Mouse (Mus musculus) neural tube, embryonic 15.5 days (tissue): ENCODE measurements around the gene Iqcf1. TPM values are rescaled to one million over a fixed set of nuclear protein-coding genes. Genes with fewer than 3 reads are reported as not detected.

ENCODE experiments used
- ATAC-seq: fragments of 200-750 bp; cut with Nextera tagmentation; 2 replicates; pipeline ENCODE4 v1.8.0; 2017; ENCODE audit warnings: mild to moderate bottlenecking, moderate TSS enrichment, moderate library complexity; ENCODE audit not compliant: low FRiP score
- H3K27ac ChIP-seq: fragments of 300-500 bp; sonication (generic); replicated peaks from 2 replicates; pipeline ENCODE4 v1.5.1; 2015; ENCODE audit warnings: mild to moderate bottlenecking, inconsistent platforms
- H3K27me3 ChIP-seq: fragments of 300-500 bp; sonication (generic); replicated peaks from 2 replicates; pipeline ENCODE4 v1.6.1; 2015; ENCODE audit warnings: inconsistent platforms
- H3K36me3 ChIP-seq: fragments of 300-500 bp; sonication (generic); 2 replicates; pipeline ENCODE4 v1.6.1; 2015; ENCODE audit warnings: inconsistent platforms
- H3K4me1 ChIP-seq: fragments of 300-500 bp; sonication (generic); 2 replicates; pipeline ENCODE4 v1.6.1; 2015; ENCODE audit warnings: inconsistent platforms
- H3K4me2 ChIP-seq: fragments of 300-500 bp; sonication (generic); 2 replicates; pipeline ENCODE4 v1.6.1; 2015; ENCODE audit warnings: inconsistent platforms, mild to moderate bottlenecking, moderate library complexity
- H3K4me3 ChIP-seq: fragments of 300-500 bp; sonication (generic); replicated peaks from 2 replicates; pipeline ENCODE4 v1.5.1; 2015; ENCODE audit warnings: mild to moderate bottlenecking, inconsistent platforms
- H3K9ac ChIP-seq: fragments of 300-500 bp; sonication (generic); replicated peaks from 2 replicates; pipeline ENCODE4 v1.6.1; 2015; ENCODE audit warnings: mild to moderate bottlenecking, inconsistent platforms
- H3K9me3 ChIP-seq: fragments of 300-500 bp; sonication (generic); replicated peaks from 2 replicates; pipeline ENCODE4 v1.6.1; 2016; ENCODE audit warnings: inconsistent platforms
- WGBS: fragments of 180-500 bp; shearing (Covaris S2); methylation state at CpG from one replicate; pipeline ENCODE4 v1.1.7; 2015; ENCODE audit warnings: mixed read lengths; 5-methylcytosine and 5-hydroxymethylcytosine counted together
- polyA plus RNA-seq: library from polyadenylated mRNA; unstranded; fragments of >200 nt; fragmentation: Nextera tagmentation; extraction: Ambion mirVana; gene quantifications from 2 replicates; pipeline ENCODE4 v1.2.1, GENCODE M21; 2015

Iqcf1 gene
- polyA plus RNA-seq, 1 experiment from 2014 or later, result not detected

DNA sequence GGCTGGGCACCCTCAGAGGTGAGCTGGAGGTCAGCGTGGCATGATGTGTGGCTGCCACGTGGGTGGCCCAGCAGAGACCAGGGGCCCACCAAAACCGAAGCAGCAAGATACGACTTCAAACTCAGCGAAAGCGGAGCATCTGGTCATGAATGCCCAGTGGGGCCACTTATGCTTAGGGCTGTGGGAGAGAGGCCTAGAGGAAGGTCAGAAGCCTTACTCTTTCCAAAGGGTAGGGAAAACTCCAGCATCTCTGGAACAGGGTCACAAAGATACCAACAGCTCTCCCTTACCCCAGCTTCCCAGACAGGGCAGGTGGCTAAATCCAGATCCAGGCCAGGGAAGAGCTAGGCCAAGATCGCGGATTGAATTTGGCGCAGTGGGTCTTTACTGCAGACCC, 42.6 kb upstream of the Iqcf1 start:
- 31% methylated on average over 9 of the region's 9 CpGs for WGBS
- peak overlapping the region; percentile 87 for H3K4me2 ChIP-seq
- peak overlapping the region; percentile 90; the same call in 1 of the 2 replicates for H3K27ac ChIP-seq
- H3K9me3 ChIP-seq, result no peaks in the 10 kb centered on the region
- peak overlapping the region; percentile 64 for H3K4me3 ChIP-seq
- H3K9ac ChIP-seq, result peak overlapping the region; percentile 73; the same call in 1 of the 2 replicates
- peaks cover 19% of the 10 kb centered on the region for H3K36me3 ChIP-seq
- no peaks in the 10 kb centered on the region for H3K27me3 ChIP-seq
- peaks cover 63% of the 10 kb centered on the region for H3K4me1 ChIP-seq
- no peak for ATAC-seq

DNA sequence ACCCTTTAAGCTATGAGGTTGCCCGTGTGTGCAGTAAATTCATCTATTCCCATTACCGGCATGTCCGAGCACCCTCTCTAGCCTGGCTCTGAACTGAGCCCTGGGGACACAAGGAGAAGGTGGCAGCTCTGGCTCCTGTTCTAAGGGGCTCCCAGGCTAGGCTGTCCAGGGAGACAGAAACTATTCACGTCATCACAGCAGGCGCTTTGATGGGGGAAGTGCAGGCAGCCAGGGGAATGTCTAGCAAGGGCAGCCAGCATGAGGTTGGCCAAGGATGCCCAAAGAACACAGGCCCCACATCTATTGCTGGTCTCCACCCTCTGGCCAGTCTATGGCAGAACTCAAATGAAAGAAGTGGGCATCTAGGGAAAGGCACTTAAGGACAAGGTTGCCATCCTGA, 41.8 kb upstream of the Iqcf1 start:
- H3K4me2 ChIP-seq, result peak overlapping the region; percentile 87
- H3K27ac ChIP-seq, result no peak overlapping the region
- ATAC-seq, result no peak
- H3K4me3 ChIP-seq, result no peak overlapping the region
- no peaks in the 10 kb centered on the region for H3K9me3 ChIP-seq
- H3K36me3 ChIP-seq, result peaks cover 24% of the 10 kb centered on the region
- no peaks in the 10 kb centered on the region for H3K27me3 ChIP-seq
- H3K9ac ChIP-seq, result no peak overlapping the region
- WGBS, result 47% methylated on average over 5 of the region's 5 CpGs
- H3K4me1 ChIP-seq, result peaks cover 56% of the 10 kb centered on the region

DNA sequence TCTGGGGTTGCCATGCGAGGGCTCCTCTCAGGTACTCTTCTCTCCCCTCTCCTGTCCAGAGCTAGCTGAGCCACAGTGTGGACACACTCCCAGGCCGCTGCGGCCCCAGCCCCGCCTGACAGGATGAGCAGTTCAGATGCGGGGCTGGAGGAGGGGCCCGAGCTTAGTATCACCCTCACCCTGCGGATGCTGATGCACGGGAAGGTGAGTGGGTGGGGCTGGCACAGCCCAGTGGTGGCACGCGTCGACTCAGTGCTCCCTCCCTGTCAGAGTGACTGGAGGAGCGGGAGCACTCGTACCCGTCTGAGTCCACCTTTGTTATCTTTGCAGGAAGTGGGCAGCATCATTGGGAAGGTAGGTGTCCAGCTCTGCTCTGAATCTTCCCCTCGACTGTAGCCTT, 39.8 kb upstream of the Iqcf1 start:
- Histone ChIP-seq H3K9ac (no peak overlapping the region), H3K4me1 (peaks cover 57% of the 10 kb centered on the region), H3K36me3 (peaks cover 37% of the 10 kb centered on the region), H3K4me2 (no peak overlapping the region), H3K27ac (no peak overlapping the region; the same call in 1 of the 2 replicates), H3K9me3 (no peaks in the 10 kb centered on the region), H3K27me3 (no peaks in the 10 kb centered on the region), H3K4me3 (no peak overlapping the region)
- 86% methylated on average over 15 of the region's 15 CpGs for WGBS
- ATAC-seq, result no peak

GRCm38 (mm10) chr9:106460401-106461025, 39.3 kb upstream of the Iqcf1 start:
- H3K27me3 ChIP-seq, result no peaks in the 10 kb centered on the region
- WGBS, result 80% methylated on average over 18 of the region's 18 CpGs
- H3K4me1 ChIP-seq, result peaks cover 57% of the 10 kb centered on the region
- peaks cover 37% of the 10 kb centered on the region for H3K36me3 ChIP-seq
- no peak overlapping the region for H3K27ac ChIP-seq
- no peak overlapping the region for H3K4me3 ChIP-seq
- no peak for ATAC-seq
- no peak overlapping the region for H3K9ac ChIP-seq
- no peaks in the 10 kb centered on the region for H3K9me3 ChIP-seq
- H3K4me2 ChIP-seq, result no peak overlapping the region

- no peaks in the 10 kb centered on the region for H3K27me3 ChIP-seq
- no peak overlapping the region for H3K27ac ChIP-seq
- H3K4me1 ChIP-seq, result peaks cover 57% of the 10 kb centered on the region
- 95% methylated on average over 9 of the region's 9 CpGs for WGBS
- peaks cover 37% of the 10 kb centered on the region for H3K36me3 ChIP-seq
- no peak for ATAC-seq
- no peak overlapping the region for H3K4me3 ChIP-seq
- no peak overlapping the region for H3K9ac ChIP-seq
- no peak overlapping the region for H3K4me2 ChIP-seq
- no peaks in the 10 kb centered on the region for H3K9me3 ChIP-seq
These were observed 38.7 kb upstream of the Iqcf1 start for GRCm38 (mm10) chr9:106461026-106461415.

- Histone ChIP-seq H3K4me2 (no peak overlapping the region), H3K9me3 (no peaks in the 10 kb centered on the region), H3K4me3 (no peak overlapping the region), H3K36me3 (peaks cover 37% of the 10 kb centered on the region), H3K9ac (no peak overlapping the region), H3K4me1 (peaks cover 51% of the 10 kb centered on the region), H3K27ac (no peak overlapping the region), H3K27me3 (no peaks in the 10 kb centered on the region)
- WGBS, result 91% methylated on average over 16 of the region's 16 CpGs
- ATAC-seq, result no peak
These were observed 37.9 kb upstream of the Iqcf1 start for GRCm38 (mm10) chr9:106461641-106462429.

- Histone ChIP-seq H3K9me3 (no peaks in the 10 kb centered on the region), H3K4me2 (no peak overlapping the region), H3K4me1 (peaks cover 45% of the 10 kb centered on the region), H3K27ac (no peak overlapping the region), H3K4me3 (no peak overlapping the region), H3K36me3 (peaks cover 37% of the 10 kb centered on the region), H3K9ac (no peak overlapping the region), H3K27me3 (no peaks in the 10 kb centered on the region)
- WGBS, result 95% methylated on average over 12 of the region's 12 CpGs
- ATAC-seq, result no peak
These were observed 37.4 kb upstream of the Iqcf1 start for GRCm38 (mm10) chr9:106462430-106462800.

GRCm38 (mm10) chr9:106463122-106464063, 36.4 kb upstream of the Iqcf1 start:
- ATAC-seq, result no peak
- Histone ChIP-seq H3K4me2 (no peak overlapping the region), H3K9me3 (no peaks in the 10 kb centered on the region), H3K4me3 (no peak overlapping the region), H3K27me3 (no peaks in the 10 kb centered on the region), H3K4me1 (peaks cover 36% of the 10 kb centered on the region), H3K27ac (no peak overlapping the region), H3K9ac (no peak overlapping the region), H3K36me3 (peaks cover 37% of the 10 kb centered on the region)
- 84% methylated on average over 21 of the region's 21 CpGs for WGBS

- Histone ChIP-seq H3K4me2 (peak overlapping the region; percentile 95), H3K36me3 (peaks cover 37% of the 10 kb centered on the region), H3K27ac (peak overlapping the region; percentile 91), H3K27me3 (no peaks in the 10 kb centered on the region), H3K9me3 (no peaks in the 10 kb centered on the region), H3K4me1 (peaks cover 27% of the 10 kb centered on the region), H3K4me3 (peak overlapping the region; percentile 53), H3K9ac (peak overlapping the region; percentile 84)
- under 1% methylated on average over 90 of the region's 99 CpGs for WGBS
- peak; percentile 88 for ATAC-seq
These were observed 34.8 kb upstream of the Iqcf1 start for GRCm38 (mm10) chr9:106464751-106465541.

DNA sequence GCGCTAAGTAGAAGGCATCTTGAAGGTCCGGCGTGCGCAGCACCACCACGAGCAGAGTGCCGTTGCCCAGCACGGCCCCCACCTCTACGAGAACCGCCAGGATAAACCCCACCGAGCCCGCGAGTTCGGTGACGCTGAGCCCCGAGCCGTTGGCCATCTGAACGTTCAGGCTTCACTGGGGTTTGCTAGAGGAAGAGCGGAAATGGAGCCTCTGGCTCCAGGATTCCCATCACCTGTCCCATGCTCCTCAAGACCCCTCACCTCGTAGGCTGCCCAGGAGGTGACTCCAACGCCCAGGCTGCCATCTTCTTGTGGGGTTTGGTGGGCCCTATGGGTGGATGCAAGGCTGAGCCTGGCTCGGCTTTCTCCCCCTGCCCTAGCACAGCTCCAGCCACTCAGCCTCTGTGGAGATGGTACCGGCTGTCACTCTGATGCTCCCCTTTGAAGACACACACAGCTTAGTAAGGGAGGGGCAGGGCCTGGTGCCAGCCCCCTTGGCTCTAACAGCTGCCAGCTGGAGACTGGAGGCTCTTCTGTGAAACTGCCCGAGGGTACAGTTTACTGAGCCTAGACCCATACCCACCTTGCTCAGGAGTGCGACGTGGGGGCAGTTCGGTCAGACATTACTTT, 34.1 kb upstream of the Iqcf1 start, which contains the start of gene Gpr62:
TSS of gene Gpr62 (minus strand) at position 368 of the 630 bp plus-strand sequence.
- Histone ChIP-seq H3K36me3 (peaks cover 32% of the 10 kb centered on the region), H3K27ac (peak within 1 kb of the TSS; percentile 91), H3K9me3 (no peaks in the 10 kb centered on the region), H3K9ac (peak within 1 kb of the TSS; percentile 84), H3K4me1 (peaks cover 27% of the 10 kb centered on the region), H3K4me3 (peak within 1 kb of the TSS; percentile 53), H3K4me2 (peak within 1 kb of the TSS; percentile 95), H3K27me3 (no peaks in the 10 kb centered on the region)
- 22% methylated on average over 26 of the region's 26 CpGs for WGBS
- ATAC-seq, result peak; percentile 43
